In genomic region chr3:122509084-122509483, GRCm38 (mm10) we compare ENCODE assay signal across 8 mouse cellular contexts.
A peak's percentile ranks its signal among the peaks of the same experiment; 100 is the strongest.
DNase-seq lines count a peak whose midpoint lies in the region; ATAC-seq and TF ChIP-seq lines count a peak whose summit lies in the region.

No protein-coding gene starts in this region.

- peak; percentile 82 for TF ChIP-seq CTCF in liver, embryonic 14.5 days (IDR thresholded peaks at IDR 0.05; ENCODE audit: low read depth)

- no peak for TF ChIP-seq EP300 in liver, embryonic 14.5 days (IDR thresholded peaks at IDR 0.05; ENCODE audit: low read depth)

- peak; percentile 65 for DNase-seq in liver
- DNase-seq in brain, adult 2 months (ENCODE audit: low read depth, low spot score): peak; percentile 64
- DNase-seq in liver, embryonic 14.5 days (ENCODE audit: low read depth in 3 of 3, low spot score in 3 of 3): no peak
- peak; percentile 12 for DNase-seq in naive thymus-derived CD4-positive, alpha-beta T cell, adult 2 months (ENCODE audit: low read depth)
- DNase-seq in spleen, postnatal 4 days (ENCODE audit: low spot score in 2 of 2): no peak

- H3K27ac ChIP-seq in liver, embryonic 12.5 days: no peak overlapping the region
- no peak overlapping the region for H3K27ac ChIP-seq in forebrain, embryonic 16.5 days (ENCODE audit: low read length)
- H3K27ac ChIP-seq in hindbrain, embryonic 13.5 days: no peak overlapping the region
- H3K27ac ChIP-seq in liver, embryonic 14.5 days: no peak overlapping the region

- no peaks in the 10 kb centered on the region for H3K9me3 ChIP-seq in liver, embryonic 12.5 days (replicated peaks)
- no peaks in the 10 kb centered on the region for H3K9me3 ChIP-seq in forebrain, embryonic 16.5 days (ENCODE audit: control insufficient read depth, low read length)
- H3K9me3 ChIP-seq in hindbrain, embryonic 13.5 days: no peaks in the 10 kb centered on the region
- no peaks in the 10 kb centered on the region for H3K9me3 ChIP-seq in liver, embryonic 14.5 days (ENCODE audit: control insufficient read depth, low read length)

- no peak overlapping the region for H3K4me3 ChIP-seq in liver, embryonic 12.5 days
- H3K4me3 ChIP-seq in forebrain, embryonic 16.5 days (replicated peaks; ENCODE audit: low read length): no peak overlapping the region
- no peak overlapping the region for H3K4me3 ChIP-seq in hindbrain, embryonic 13.5 days
- H3K4me3 ChIP-seq in liver, embryonic 14.5 days (ENCODE audit: insufficient read depth in 1 of 2, low read depth in 2 of 2, low read length in 2 of 2): no peak overlapping the region

- peaks cover 30% of the 10 kb centered on the region for H3K4me1 ChIP-seq in liver, embryonic 12.5 days
- peaks cover 4% of the 10 kb centered on the region; the same call in 1 of the 2 replicates for H3K4me1 ChIP-seq in forebrain, embryonic 16.5 days (replicated peaks; ENCODE audit: control insufficient read depth, insufficient read depth, low read length)
- H3K4me1 ChIP-seq in hindbrain, embryonic 13.5 days (replicated peaks): peaks cover 10% of the 10 kb centered on the region; the same call in 1 of the 2 replicates
- peaks cover 0 to 22% of the 10 kb centered on the region in 2 experiments; a peak in 2 of 4 replicates for H3K4me1 ChIP-seq in liver, embryonic 14.5 days (replicated peaks; ENCODE audit: control insufficient read depth in 2 of 2, insufficient read depth in 2 of 2, low read length in 1 of 2)

- 36% methylated on average over 5 of the region's 5 CpGs for WGBS in liver, embryonic 12.5 days (ENCODE audit: insufficient replicate concordance)
- 32% methylated on average over 5 of the region's 5 CpGs for WGBS in forebrain, embryonic 16.5 days
- WGBS in hindbrain, embryonic 13.5 days: 43% methylated on average over 5 of the region's 5 CpGs
- WGBS in liver, embryonic 14.5 days (ENCODE audit: insufficient replicate concordance): 33% methylated on average over 5 of the region's 5 CpGs

- no peak overlapping the region for H3K4me2 ChIP-seq in liver, embryonic 12.5 days
- no peak overlapping the region for H3K4me2 ChIP-seq in forebrain, embryonic 16.5 days (ENCODE audit: low read length)
- no peak overlapping the region for H3K4me2 ChIP-seq in hindbrain, embryonic 13.5 days
- H3K4me2 ChIP-seq in liver, embryonic 14.5 days (ENCODE audit: low read depth): no peak overlapping the region

- H3K27me3 ChIP-seq in liver, embryonic 12.5 days (replicated peaks): no peaks in the 10 kb centered on the region
- H3K27me3 ChIP-seq in forebrain, embryonic 16.5 days (replicated peaks; ENCODE audit: control insufficient read depth, insufficient read depth, low read length): no peaks in the 10 kb centered on the region
- H3K27me3 ChIP-seq in hindbrain, embryonic 13.5 days: no peaks in the 10 kb centered on the region
- H3K27me3 ChIP-seq in liver, embryonic 14.5 days (ENCODE audit: control insufficient read depth, insufficient read depth, low read length): no peaks in the 10 kb centered on the region

- H3K36me3 ChIP-seq in liver, embryonic 12.5 days: no peaks in the 10 kb centered on the region
- no peaks in the 10 kb centered on the region for H3K36me3 ChIP-seq in forebrain, embryonic 16.5 days (ENCODE audit: control insufficient read depth, insufficient read depth)
- no peaks in the 10 kb centered on the region for H3K36me3 ChIP-seq in hindbrain, embryonic 13.5 days
- H3K36me3 ChIP-seq in liver, embryonic 14.5 days (replicated peaks; ENCODE audit: control insufficient read depth, insufficient read depth, low read depth): no peaks in the 10 kb centered on the region

- no peak for ATAC-seq in liver, embryonic 12.5 days
- ATAC-seq in forebrain, embryonic 16.5 days: peak; percentile 36
- ATAC-seq in hindbrain, embryonic 13.5 days (ENCODE audit: low FRiP score): peak; percentile 48
- ATAC-seq in liver, embryonic 14.5 days (ENCODE audit: insufficient read depth): no peak

- no peak overlapping the region for H3K9ac ChIP-seq in liver, embryonic 12.5 days
- H3K9ac ChIP-seq in forebrain, embryonic 16.5 days (replicated peaks; ENCODE audit: low read depth, low read length): no peak overlapping the region
- H3K9ac ChIP-seq in hindbrain, embryonic 13.5 days: no peak overlapping the region
- no peak overlapping the region for H3K9ac ChIP-seq in liver, embryonic 14.5 days (replicated peaks)

Comparison
In these comparisons a context has a peak if more than half of its experiments do, and no peak if none do; other contexts are left out.
1. DNase-seq: peak in liver (single experiment), brain, adult 2 months (single experiment) and naive thymus-derived CD4-positive, alpha-beta T cell, adult 2 months (single experiment); none in liver, embryonic 14.5 days (0 of 3) and spleen, postnatal 4 days (0 of 2).
2. ATAC-seq: peak in forebrain, embryonic 16.5 days (single experiment) and hindbrain, embryonic 13.5 days (single experiment); none in liver, embryonic 12.5 days (single experiment) and liver, embryonic 14.5 days (single experiment).